26 mouse cellular contexts compared by ENCODE assay signal in the genomic region with DNA sequence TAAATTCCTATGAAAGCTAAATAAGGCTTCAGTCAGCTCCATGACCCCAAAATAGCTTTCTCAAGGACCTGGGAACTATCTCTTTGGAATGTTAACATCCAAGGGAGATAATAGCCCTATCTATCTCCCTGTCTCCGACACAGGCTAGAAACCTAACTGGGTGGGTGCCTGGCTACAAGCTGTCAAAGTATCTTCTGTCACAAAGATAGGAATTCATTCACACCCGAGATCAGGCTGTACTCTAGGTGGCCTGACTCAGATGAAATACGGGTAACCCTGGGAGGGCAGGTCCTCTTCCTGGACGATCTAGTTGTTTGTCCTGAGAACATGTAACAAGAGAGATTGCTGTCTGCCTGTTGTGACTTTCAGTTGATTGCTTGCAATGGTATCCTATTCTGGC.
DNase-seq lines count a peak whose midpoint lies in the region; ATAC-seq and TF ChIP-seq lines count a peak whose summit lies in the region.
"Had no signal": no experiment of that assay in that cellular context is flagged by ENCODE, and none has a peak within 500 bp of the region (broad histone marks: within the 10 kb centered on the region; RNA-seq: fewer than 3 reads in every experiment).

No protein-coding gene starts in this region.

- DNase-seq in heart, adult 2 months: no peak
- no peak for DNase-seq in heart, postnatal 4 days
- no peak for DNase-seq in heart, postnatal 36 days
- DNase-seq in natural killer cell, adult 2 months (ENCODE audit: low spot score in 2 of 2): no peak
- DNase-seq: adrenal gland, postnatal 25 days; cerebellum, adult 18-20 months; cerebellum, postnatal 10 days; gastrocnemius, adult 2 months; gastrocnemius, postnatal 36 days; kidney, adult 8-10 months; kidney, postnatal 14 days; lung, postnatal 36 days had no signal

- no peak overlapping the region for H3K4me3 ChIP-seq in heart, adult 2 months
- H3K4me3 ChIP-seq in heart, embryonic 14.5 days (ENCODE audit: control insufficient read depth in 1 of 2, insufficient read depth in 1 of 2, low read depth in 1 of 2, low read length in 2 of 2): no peak overlapping the region
- no peak overlapping the region for H3K4me3 ChIP-seq in heart, embryonic 15.5 days
- no peak overlapping the region for H3K4me3 ChIP-seq in intestine, embryonic 15.5 days (replicated peaks)
- H3K4me3 ChIP-seq: embryonic facial prominence, embryonic 13.5 days; forebrain, embryonic 10.5 days; forebrain, embryonic 15.5 days; gastrocnemius, adult 2 months; left cerebral cortex, adult 2 months; limb, embryonic 12.5 days; liver, embryonic 15.5 days; lung, embryonic 15.5 days; midbrain, embryonic 12.5 days; myocyte; neural tube, embryonic 13.5 days had no signal

- no peaks in the 10 kb centered on the region for H3K79me2 ChIP-seq in heart, adult 2 months (replicated peaks; ENCODE audit: control insufficient read depth, insufficient read depth, low read length)

- peak overlapping the region; percentile 49 for H3K4me2 ChIP-seq in heart, embryonic 14.5 days (ENCODE audit: low read length)
- peak overlapping the region; percentile 14 for H3K4me2 ChIP-seq in heart, embryonic 15.5 days
- no peak overlapping the region for H3K4me2 ChIP-seq in intestine, embryonic 15.5 days (replicated peaks)
- H3K4me2 ChIP-seq: embryonic facial prominence, embryonic 13.5 days; forebrain, embryonic 15.5 days; hindbrain, embryonic 14.5 days; limb, embryonic 12.5 days; liver, embryonic 15.5 days; lung, embryonic 15.5 days; midbrain, embryonic 12.5 days; neural tube, embryonic 13.5 days had no signal

- H3K4me1 ChIP-seq in heart, adult 2 months (ENCODE audit: control insufficient read depth, insufficient read depth, low read length): peaks cover 9% of the 10 kb centered on the region
- peaks cover 38 to 77% of the 10 kb centered on the region in 2 experiments for H3K4me1 ChIP-seq in heart, embryonic 14.5 days (ENCODE audit: control insufficient read depth in 2 of 2, insufficient read depth in 2 of 2, low read length in 2 of 2)
- peaks cover 70% of the 10 kb centered on the region for H3K4me1 ChIP-seq in heart, embryonic 15.5 days (replicated peaks)
- H3K4me1 ChIP-seq in intestine, embryonic 15.5 days (replicated peaks): 0 out of 2 replicates have a peak, but pooled peaks cover 2% of the 10 kb centered on the region
- H3K4me1 ChIP-seq: embryonic facial prominence, embryonic 13.5 days; forebrain, embryonic 10.5 days; forebrain, embryonic 15.5 days; limb, embryonic 12.5 days; liver, embryonic 15.5 days; midbrain, embryonic 12.5 days; neural tube, embryonic 13.5 days had no signal

- ATAC-seq in heart, embryonic 14.5 days (ENCODE audit: insufficient number of reproducible peaks, insufficient read depth, low FRiP score, low read depth): no peak
- peak; percentile 40; the same call in 1 of the 2 replicates for ATAC-seq in heart, embryonic 15.5 days (replicated peaks; ENCODE audit: insufficient number of reproducible peaks, insufficient read depth, low FRiP score, low read depth)
- peak; percentile 65 for ATAC-seq in intestine, embryonic 15.5 days
- ATAC-seq: forebrain, embryonic 15.5 days had no signal

- TF ChIP-seq CTCF in heart, adult 2 months (IDR thresholded peaks at IDR 0.05): no peak

- 0 out of 2 replicates have a peak, but pooled peaks have one; percentile 30 for TF ChIP-seq EP300 in heart, adult 2 months (IDR thresholded peaks at IDR 0.05; ENCODE audit: insufficient read depth, low read depth, low read length)

- 17% methylated on average over 4 of the region's 4 CpGs for WGBS in heart, adult 2 months
- 6% methylated on average over 4 of the region's 4 CpGs for WGBS in heart, embryonic 14.5 days
- WGBS in heart, embryonic 15.5 days: 13% methylated on average over 4 of the region's 4 CpGs
- WGBS in intestine, embryonic 15.5 days: 10% methylated on average over 4 of the region's 4 CpGs

- intact Hi-C loops in heart, adult 2 months (cut with DNase I): no loop called here
- intact Hi-C loops in heart, postnatal 36 days (cut with DNase I): no loop called here

- peak overlapping the region; percentile 24; the same call in 1 of the 2 replicates for H3K27ac ChIP-seq in heart, adult 2 months
- peak overlapping the region; percentile 72 to 84 for H3K27ac ChIP-seq in heart, embryonic 14.5 days (replicated peaks in 1 of 2; ENCODE audit: control insufficient read depth in 1 of 2, insufficient read depth in 1 of 2, low read depth in 2 of 2, low read length in 2 of 2)
- peak overlapping the region; percentile 88 for H3K27ac ChIP-seq in heart, embryonic 15.5 days
- no peak overlapping the region for H3K27ac ChIP-seq in intestine, embryonic 15.5 days
- H3K27ac ChIP-seq: embryonic facial prominence, embryonic 13.5 days; forebrain, embryonic 10.5 days; forebrain, embryonic 15.5 days; gastrocnemius, adult 2 months; hindbrain, embryonic 14.5 days; left cerebral cortex, adult 2 months; limb, embryonic 12.5 days; liver, embryonic 15.5 days; lung, embryonic 15.5 days; midbrain, embryonic 12.5 days; neural tube, embryonic 13.5 days had no signal

- no peak for TF ChIP-seq POLR2A in heart, adult 2 months (IDR thresholded peaks at IDR 0.05; ENCODE audit: insufficient read depth, low read depth, low read length)

- H3K9me3 ChIP-seq in heart, embryonic 14.5 days (ENCODE audit: control insufficient read depth, low read length): no peaks in the 10 kb centered on the region
- no peaks in the 10 kb centered on the region for H3K9me3 ChIP-seq in heart, embryonic 15.5 days (replicated peaks)
- H3K9me3 ChIP-seq in intestine, embryonic 15.5 days: no peaks in the 10 kb centered on the region
- H3K9me3 ChIP-seq: embryonic facial prominence, embryonic 13.5 days; forebrain, embryonic 10.5 days; forebrain, embryonic 15.5 days; limb, embryonic 12.5 days; liver, embryonic 15.5 days; lung, embryonic 15.5 days; midbrain, embryonic 12.5 days; neural tube, embryonic 13.5 days had no signal

- H3K9ac ChIP-seq in heart, adult 2 months (ENCODE audit: low read depth, low read length): no peak overlapping the region
- 0 out of 2 replicates have a peak overlapping the region, but pooled peaks have one; percentile 54 for H3K9ac ChIP-seq in heart, embryonic 14.5 days (ENCODE audit: low read length)
- no peak overlapping the region for H3K9ac ChIP-seq in heart, embryonic 15.5 days
- no peak overlapping the region for H3K9ac ChIP-seq in intestine, embryonic 15.5 days
- H3K9ac ChIP-seq: embryonic facial prominence, embryonic 13.5 days; forebrain, embryonic 15.5 days; hindbrain, embryonic 14.5 days; limb, embryonic 12.5 days; liver, embryonic 15.5 days; lung, embryonic 15.5 days; midbrain, embryonic 12.5 days; neural tube, embryonic 13.5 days had no signal

- peaks cover 13% of the 10 kb centered on the region; the same call in 1 of the 2 replicates for H3K36me3 ChIP-seq in heart, adult 2 months (ENCODE audit: control insufficient read depth, insufficient read depth, low read length)
- H3K36me3 ChIP-seq in heart, embryonic 14.5 days (ENCODE audit: control insufficient read depth, insufficient read depth, low read length): no peaks in the 10 kb centered on the region
- H3K36me3 ChIP-seq in heart, embryonic 15.5 days: no peaks in the 10 kb centered on the region
- no peaks in the 10 kb centered on the region for H3K36me3 ChIP-seq in intestine, embryonic 15.5 days
- H3K36me3 ChIP-seq: embryonic facial prominence, embryonic 13.5 days; forebrain, embryonic 10.5 days; forebrain, embryonic 15.5 days; limb, embryonic 12.5 days; liver, embryonic 15.5 days; lung, embryonic 15.5 days; midbrain, embryonic 12.5 days; neural tube, embryonic 13.5 days had no signal

- H3K27me3 ChIP-seq in heart, adult 2 months (ENCODE audit: control insufficient read depth, insufficient read depth, low read length): no peaks in the 10 kb centered on the region
- H3K27me3 ChIP-seq in heart, embryonic 14.5 days (ENCODE audit: control insufficient read depth, insufficient read depth, low read length): no peaks in the 10 kb centered on the region
- no peaks in the 10 kb centered on the region for H3K27me3 ChIP-seq in heart, embryonic 15.5 days
- H3K27me3 ChIP-seq in intestine, embryonic 15.5 days (replicated peaks): no peaks in the 10 kb centered on the region
- H3K27me3 ChIP-seq: embryonic facial prominence, embryonic 13.5 days; forebrain, embryonic 15.5 days; limb, embryonic 12.5 days; liver, embryonic 15.5 days; lung, embryonic 15.5 days; midbrain, embryonic 12.5 days; neural tube, embryonic 13.5 days had no signal
